Mouse (Mus musculus) thymus, adult 18-20 months (tissue): ENCODE measurements around the gene Nsf.

Experiments
- DNase-seq, 2 experiments: peaks; one replicate each; pipeline ENCODE4 v3.0.0; 2022; ENCODE audit warnings: mixed read lengths in 2 of 2

Nsf gene

GRCm38 (mm10) chr11:103830476-103830875 lies 123.4 kb downstream of the Nsf start:
- no peak for DNase-seq

DNA sequence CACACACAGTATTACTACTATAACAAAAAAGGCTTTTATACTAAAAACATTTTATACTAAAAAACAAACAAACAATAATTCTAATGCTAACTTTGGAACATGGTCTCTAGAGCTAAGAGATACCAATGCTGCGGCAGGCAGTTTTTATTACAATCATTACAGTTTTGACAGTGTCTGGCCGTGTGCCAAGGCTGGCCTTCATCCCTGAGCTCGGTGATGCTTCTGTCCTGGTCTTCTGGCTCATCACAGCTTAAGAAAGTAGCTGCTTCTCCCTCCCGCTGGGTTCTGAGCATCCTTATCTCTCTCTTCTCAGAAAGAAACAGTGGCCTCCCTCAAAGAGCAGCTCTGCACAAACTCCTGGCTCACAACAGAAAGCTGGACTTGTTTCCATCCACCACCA lies 123.9 kb downstream of the Nsf start:
- no peak for DNase-seq

- DNase-seq, result no peak
Measured at GRCm38 (mm10) chr11:103828866-103829265, 125.0 kb downstream of the Nsf start.

DNA sequence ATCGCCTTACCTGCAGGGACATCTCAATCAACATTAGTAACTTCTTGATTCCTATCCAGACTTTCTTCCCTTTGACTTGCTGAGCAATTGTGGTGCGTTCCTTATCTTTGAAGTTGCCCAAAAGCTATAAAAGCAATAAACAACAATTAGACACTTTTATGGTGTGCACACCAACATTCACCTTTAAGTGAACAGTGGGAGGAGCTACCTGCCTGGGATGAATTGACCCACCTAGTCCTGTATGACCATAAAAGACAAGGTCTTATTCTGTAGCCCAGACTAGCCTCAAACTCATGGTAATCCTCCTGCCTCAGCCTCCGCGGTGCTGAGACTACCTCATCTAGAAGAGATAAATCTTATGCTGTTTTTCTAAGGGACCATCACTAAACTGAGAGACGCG lies 126.7 kb downstream of the Nsf start:
- DNase-seq, result no peak

- DNase-seq, result no peak
Measured at GRCm38 (mm10) chr11:103816719-103817118, 137.1 kb downstream of the Nsf start.

DNA sequence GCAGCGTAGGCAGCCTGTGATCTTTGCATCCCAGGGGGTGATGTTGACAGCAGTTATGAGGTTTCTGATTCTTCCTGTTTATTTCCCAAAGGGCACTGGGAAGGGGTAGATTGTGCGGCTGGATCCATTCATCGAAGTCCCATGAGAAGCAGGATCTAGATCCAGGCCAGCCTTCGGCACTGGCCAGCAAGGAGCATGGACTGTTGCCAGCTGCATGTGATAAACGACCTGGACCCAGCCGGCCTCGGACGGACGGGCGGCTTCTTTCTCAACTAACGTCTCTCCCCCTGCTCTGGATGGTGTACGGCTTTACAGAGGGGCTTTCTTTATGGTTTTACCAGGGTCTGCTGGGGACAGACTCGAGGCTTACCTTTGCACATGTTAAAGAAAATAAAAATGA lies 137.9 kb downstream of the Nsf start:
- no peak for DNase-seq

DNA sequence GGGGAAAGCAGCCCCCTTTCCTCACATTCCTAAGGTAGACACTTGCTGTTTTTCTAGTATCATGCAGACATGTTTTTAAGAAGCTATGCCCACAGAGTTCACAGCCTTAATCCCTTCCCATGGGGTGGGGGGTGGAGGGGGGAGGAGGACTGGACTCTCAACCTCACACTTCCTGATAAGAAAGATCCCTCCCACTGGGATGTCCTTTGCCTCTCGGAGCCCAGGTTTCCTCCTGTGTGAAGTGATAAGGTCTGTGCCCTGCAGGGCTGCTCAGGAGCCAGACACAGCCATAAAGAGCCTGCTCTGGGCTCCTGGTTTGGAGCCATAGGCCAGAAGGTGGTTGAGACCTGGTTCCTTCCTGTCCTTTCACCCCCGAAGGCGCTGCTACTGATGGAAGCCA lies 139.0 kb downstream of the Nsf start:
- no peak for DNase-seq

DNA sequence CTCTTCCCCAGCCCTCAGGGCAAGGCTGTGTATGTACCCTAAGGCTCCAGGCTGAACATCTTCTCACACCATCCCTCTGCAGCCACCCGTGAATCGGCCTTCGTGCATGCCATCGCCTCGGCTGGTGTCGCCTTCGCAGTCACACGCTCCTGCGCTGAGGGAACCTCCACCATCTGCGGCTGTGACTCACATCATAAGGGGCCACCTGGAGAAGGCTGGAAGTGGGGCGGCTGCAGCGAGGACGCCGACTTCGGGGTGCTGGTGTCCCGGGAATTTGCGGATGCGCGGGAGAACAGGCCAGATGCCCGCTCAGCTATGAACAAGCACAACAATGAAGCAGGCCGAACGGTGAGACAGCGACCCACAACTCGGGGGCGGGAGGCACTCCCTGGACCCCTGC lies 142.6 kb downstream of the Nsf start:
- no peak for DNase-seq

DNA sequence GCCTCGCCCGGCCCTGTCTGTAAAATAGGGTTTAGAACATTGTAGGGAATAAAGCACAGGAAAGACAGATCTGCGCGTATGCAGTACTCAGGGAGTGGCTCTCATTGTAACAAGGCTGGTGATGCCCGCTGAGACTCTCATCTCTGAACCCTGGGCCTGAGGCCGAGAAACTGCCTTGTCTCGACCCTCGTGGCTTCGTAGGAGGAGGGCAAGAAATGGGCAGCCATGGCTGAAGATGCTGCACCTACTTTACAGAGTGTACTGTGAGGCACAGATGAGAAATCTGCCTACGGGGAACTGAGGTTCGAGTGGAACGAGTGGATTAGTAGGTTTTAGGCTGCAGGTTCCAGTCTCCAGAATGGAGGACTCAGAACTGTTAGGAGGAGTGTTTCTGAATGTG lies 143.2 kb downstream of the Nsf start:
- no peak for DNase-seq

DNA sequence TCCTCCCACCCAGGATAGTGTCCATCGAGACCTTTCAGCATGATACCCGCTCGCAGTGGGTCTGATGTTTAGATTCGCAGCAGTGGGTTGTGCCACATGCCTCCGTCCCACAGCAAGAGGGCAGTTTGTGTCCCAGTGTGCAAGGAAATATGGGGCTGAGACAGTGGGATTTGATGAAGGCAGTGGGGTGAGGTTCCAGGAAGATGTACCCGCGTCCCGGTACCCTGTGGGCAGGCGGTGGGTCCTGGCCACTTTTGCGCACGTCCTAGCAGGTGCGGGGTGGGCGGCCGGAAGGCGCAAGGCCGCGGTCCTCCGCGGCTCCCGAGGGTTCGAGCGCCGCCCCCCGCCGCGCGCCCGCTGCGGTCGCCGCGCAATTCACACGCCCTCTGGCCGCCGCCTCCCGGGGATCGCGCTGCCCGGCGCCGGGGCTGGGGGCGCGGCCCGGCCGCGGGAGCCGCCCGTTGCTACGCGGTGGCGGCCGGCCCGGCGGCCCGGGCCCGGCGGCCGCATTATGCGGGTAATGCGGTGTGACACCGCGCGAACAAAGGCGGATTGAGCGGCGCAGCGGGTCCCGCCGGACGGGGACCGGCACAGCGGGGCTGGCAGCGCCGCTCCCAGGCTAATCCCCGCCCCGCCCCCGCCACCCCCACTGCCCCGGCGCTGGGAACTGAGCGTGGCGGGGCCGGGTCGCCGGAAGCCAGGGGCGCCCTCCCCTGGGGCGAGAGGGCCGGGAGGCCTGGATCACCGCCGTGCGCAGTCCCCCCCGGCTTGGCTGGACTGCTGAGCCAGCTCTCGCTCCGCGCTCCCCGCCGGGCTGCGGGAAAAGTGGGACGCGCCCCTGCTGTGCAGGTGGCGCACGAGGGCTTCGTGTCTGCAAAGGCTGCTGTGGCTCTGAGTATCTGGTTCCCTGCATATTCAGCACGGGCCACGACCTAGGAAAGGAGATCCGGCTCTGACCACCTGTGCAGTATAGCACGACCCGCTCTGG lies 144.0 kb downstream of the Nsf start:
- no peak for DNase-seq

- no peak for DNase-seq
Measured at GRCm38 (mm10) chr11:103808771-103809610, 144.9 kb downstream of the Nsf start.

GRCm38 (mm10) chr11:103807966-103808365 lies 145.9 kb downstream of the Nsf start:
- DNase-seq, result no peak

DNA sequence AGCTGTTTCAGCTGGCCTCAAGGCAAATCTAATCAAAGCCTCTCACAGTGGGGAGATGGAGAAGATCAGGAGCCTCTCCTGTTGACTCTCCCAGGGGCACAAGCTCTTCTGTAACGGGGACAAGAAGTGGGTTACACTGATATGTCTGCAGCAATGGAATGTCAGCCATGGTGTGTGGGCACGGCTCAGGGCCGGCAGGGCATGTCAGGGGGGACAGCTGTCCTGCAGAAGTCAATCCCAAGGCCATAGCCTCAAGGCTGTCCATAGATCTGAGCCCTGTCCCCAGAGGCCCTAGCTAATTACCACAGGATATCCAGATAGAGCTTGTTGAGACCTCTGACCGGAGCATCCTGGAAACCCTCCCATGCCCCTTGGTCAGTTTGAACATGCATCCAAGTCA lies 149.1 kb downstream of the Nsf start:
- DNase-seq, result no peak

DNA sequence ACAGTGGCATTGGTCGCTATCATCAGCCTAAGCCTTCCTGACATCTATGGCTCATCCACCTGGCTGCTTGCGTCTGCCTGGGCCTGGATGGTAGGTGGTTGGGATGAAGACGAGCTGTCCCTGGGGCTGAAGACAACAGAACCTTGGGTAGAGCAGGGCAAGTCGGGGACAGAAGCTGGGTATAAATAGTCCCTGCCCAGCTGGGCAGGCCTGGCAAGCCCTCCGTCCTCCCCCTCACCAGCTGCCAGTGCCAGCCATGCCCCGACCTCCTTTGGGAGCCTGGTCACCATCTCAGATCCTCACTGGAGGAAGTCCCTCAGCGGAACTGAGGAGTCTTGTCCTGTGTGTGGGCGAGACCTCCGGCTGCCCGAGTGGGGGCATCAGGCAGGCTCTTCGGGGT lies 149.7 kb downstream of the Nsf start:
- no peak for DNase-seq

GRCm38 (mm10) chr11:103801128-103801527 lies 152.7 kb downstream of the Nsf start:
- DNase-seq, result no peak

DNA sequence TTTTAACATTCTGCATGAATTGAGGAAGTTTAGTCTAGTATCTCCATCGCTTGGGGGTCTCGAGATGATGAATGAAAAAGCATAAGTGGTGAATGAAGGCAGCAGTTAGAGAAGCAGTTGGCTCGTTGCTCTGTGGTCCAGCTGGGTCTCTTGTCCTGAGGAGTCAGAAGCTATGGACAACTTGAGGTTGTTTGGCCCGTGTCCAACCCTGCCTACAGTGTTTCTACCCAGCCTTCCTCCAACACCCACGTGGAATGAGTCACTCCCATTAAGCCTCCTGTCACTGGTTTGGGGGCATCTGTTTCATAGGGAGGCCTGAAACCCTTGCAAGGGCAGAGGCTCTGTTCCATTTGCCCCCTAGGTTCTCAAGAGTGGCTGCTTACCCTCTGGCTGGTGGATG lies 163.9 kb downstream of the Nsf start:
- no peak for DNase-seq

DNA sequence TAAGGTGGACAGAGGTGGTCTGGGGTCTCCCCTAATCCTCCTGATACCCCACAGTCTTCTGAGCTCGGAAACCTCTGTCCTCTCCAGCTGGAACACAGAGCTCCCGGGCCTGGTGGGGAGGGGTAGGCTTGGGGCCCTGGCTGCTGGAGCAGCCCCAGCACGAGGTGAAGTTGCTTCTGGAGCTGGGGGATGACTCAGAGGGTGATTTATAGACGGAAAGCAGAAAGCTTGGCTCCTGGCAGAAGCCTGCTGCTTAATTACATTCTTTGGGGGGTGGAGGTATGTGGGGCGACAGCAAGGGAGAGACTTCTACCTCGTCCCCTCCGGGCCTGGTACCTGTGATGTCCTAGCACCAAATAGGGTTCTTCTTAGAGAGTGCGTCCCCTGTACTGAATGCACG lies 173.7 kb downstream of the Nsf start:
- no peak for DNase-seq

- DNase-seq, result no peak
Measured at GRCm38 (mm10) chr11:103774228-103774530, 179.7 kb downstream of the Nsf start.

GRCm38 (mm10) chr11:103773387-103774227 lies 180.2 kb downstream of the Nsf start, which contains the start of gene Wnt3:
Gene Wnt3 (plus strand): TSS chr11:103774150.
- DNase-seq, result no peak

- no peak for DNase-seq
Measured at GRCm38 (mm10) chr11:103772505-103773386, 181.1 kb downstream of the Nsf start.
